Mouse (Mus musculus) liver, embryonic 15.5 days (tissue): ENCODE measurements at regions not wholly inside any gene's neighbourhood (a gene's known extent, or its start where the extent isn't known, plus 50 kb on each side); places are given as distances from the start of the nearest gene placed in this dataset.

Experiments used
- ATAC-seq: fragments of 200-750 bp; cut with Nextera tagmentation; 2 replicates; pipeline ENCODE4 v1.8.0; 2017; ENCODE audit warnings: moderate number of reproducible peaks, mild to moderate bottlenecking, moderate library complexity; ENCODE audit not compliant: insufficient read depth
- H3K27ac ChIP-seq: fragments of 300-500 bp; sonication (generic); replicated peaks from 2 replicates; pipeline ENCODE4 v1.5.1; 2015; ENCODE audit warnings: mild to moderate bottlenecking, inconsistent platforms
- H3K27me3 ChIP-seq: fragments of 300-500 bp; sonication (generic); 2 replicates; pipeline ENCODE4 v1.6.1; 2015; ENCODE audit warnings: mild to moderate bottlenecking, inconsistent platforms
- H3K36me3 ChIP-seq: fragments of 300-500 bp; sonication (generic); replicated peaks from 2 replicates; pipeline ENCODE4 v1.6.1; 2015; ENCODE audit warnings: moderate library complexity, mild to moderate bottlenecking, inconsistent platforms
- H3K4me1 ChIP-seq: fragments of 300-500 bp; sonication (generic); replicated peaks from 2 replicates; pipeline ENCODE4 v1.6.1; 2015; ENCODE audit warnings: inconsistent platforms
- H3K4me2 ChIP-seq: fragments of 300-500 bp; sonication (generic); 2 replicates; pipeline ENCODE4 v1.6.1; 2015; ENCODE audit warnings: moderate library complexity, mild to moderate bottlenecking, inconsistent platforms
- H3K4me3 ChIP-seq: fragments of 300-500 bp; sonication (generic); replicated peaks from 2 replicates; pipeline ENCODE4 v1.5.1; 2015; ENCODE audit warnings: mild to moderate bottlenecking, inconsistent platforms
- H3K9ac ChIP-seq: fragments of 300-500 bp; sonication (generic); 2 replicates; pipeline ENCODE4 v1.6.1; 2015; ENCODE audit warnings: moderate library complexity, mild to moderate bottlenecking, inconsistent platforms
- H3K9me3 ChIP-seq: fragments of 300-500 bp; sonication (generic); replicated peaks from 2 replicates; pipeline ENCODE4 v1.6.1; 2016; ENCODE audit warnings: inconsistent platforms
- WGBS: fragments of 180-500 bp; shearing (Covaris S2); methylation state at CpG from one replicate; pipeline ENCODE4 v1.1.7; 2015; ENCODE audit warnings: mixed read lengths; ENCODE audit not compliant: insufficient replicate concordance; 5-methylcytosine and 5-hydroxymethylcytosine counted together

- no peaks in the 10 kb centered on the region for H3K27me3 ChIP-seq
- H3K4me1 ChIP-seq, result no peaks in the 10 kb centered on the region
- H3K27ac ChIP-seq, result no peak overlapping the region
- 54% methylated on average over 8 of the region's 8 CpGs for WGBS
- no peaks in the 10 kb centered on the region for H3K36me3 ChIP-seq
- no peak for ATAC-seq
- no peak overlapping the region for H3K9ac ChIP-seq
- H3K9me3 ChIP-seq, result no peaks in the 10 kb centered on the region
- no peak overlapping the region for H3K4me3 ChIP-seq
- no peak overlapping the region for H3K4me2 ChIP-seq
These were observed 646.0 kb upstream of the 3110018I06Rik start for GRCm38 (mm10) chr12:106842396-106842795.

- ATAC-seq, result no peak
- Histone ChIP-seq H3K4me2 (no peak overlapping the region), H3K9me3 (no peaks in the 10 kb centered on the region), H3K27ac (no peak overlapping the region), H3K9ac (no peak overlapping the region), H3K36me3 (no peaks in the 10 kb centered on the region), H3K4me3 (no peak overlapping the region), H3K27me3 (no peaks in the 10 kb centered on the region), H3K4me1 (no peaks in the 10 kb centered on the region)
- WGBS, result 56% methylated on average over 4 of the region's 4 CpGs
These were observed 636.8 kb upstream of the 3110018I06Rik start for GRCm38 (mm10) chr12:106851666-106852065.

GRCm38 (mm10) chr12:106852736-106853135, 635.7 kb upstream of the 3110018I06Rik start:
- 58% methylated on average over 8 of the region's 8 CpGs for WGBS
- Histone ChIP-seq H3K4me2 (no peak overlapping the region), H3K4me1 (no peaks in the 10 kb centered on the region), H3K9ac (no peak overlapping the region), H3K27ac (no peak overlapping the region), H3K9me3 (no peaks in the 10 kb centered on the region), H3K4me3 (no peak overlapping the region), H3K27me3 (no peaks in the 10 kb centered on the region), H3K36me3 (no peaks in the 10 kb centered on the region)
- no peak for ATAC-seq

DNA sequence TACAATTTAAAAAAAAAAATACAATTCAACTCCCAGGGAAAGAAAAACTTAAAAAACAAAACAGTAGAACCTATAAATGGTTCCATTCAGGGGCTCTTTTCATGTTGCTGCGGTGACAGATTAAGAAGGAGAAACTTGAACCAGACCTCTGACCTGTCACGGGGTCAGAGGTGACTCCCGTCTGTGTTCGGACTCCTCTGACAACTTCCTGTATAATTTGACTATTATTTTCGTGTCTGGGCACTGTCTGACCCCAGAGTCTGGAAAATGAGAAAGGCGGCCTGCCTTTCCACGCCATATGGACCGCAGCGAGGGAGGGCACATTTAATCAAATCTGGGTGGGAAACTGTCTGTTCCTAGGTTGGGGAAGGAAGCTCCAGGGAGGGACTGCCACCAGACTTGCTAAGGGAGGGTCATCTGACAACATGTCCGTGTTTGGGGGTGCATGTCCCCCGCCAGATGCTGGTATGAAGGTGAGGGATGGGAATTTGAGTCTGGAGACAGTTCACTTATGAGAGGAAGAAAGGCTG, 634.7 kb upstream of the 3110018I06Rik start:
- Histone ChIP-seq H3K4me2 (no peak overlapping the region), H3K36me3 (no peaks in the 10 kb centered on the region), H3K4me1 (no peaks in the 10 kb centered on the region), H3K4me3 (no peak overlapping the region), H3K27me3 (no peaks in the 10 kb centered on the region), H3K9me3 (no peaks in the 10 kb centered on the region), H3K27ac (no peak overlapping the region), H3K9ac (no peak overlapping the region)
- no peak for ATAC-seq
- 53% methylated on average over 11 of the region's 11 CpGs for WGBS

DNA sequence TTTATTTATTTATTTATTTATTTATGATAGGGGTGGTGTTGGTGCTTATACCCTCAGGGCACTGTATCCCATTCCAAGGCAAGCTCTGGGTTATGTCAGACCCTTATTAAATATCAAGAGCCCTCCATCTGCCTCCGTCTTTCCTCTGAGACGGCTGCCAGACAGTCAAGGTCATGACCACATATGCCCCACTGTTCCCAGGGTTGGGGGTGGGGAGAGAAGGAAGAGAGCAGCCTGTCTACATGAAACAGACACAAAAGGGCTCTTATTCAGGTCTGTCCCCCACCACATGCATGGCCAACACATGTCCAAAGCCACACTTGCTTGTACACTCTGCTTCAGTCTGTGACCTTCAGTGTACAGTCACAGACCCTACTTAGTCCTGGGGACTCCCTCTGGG, 632.9 kb upstream of the 3110018I06Rik start:
- no peak overlapping the region for H3K4me2 ChIP-seq
- no peaks in the 10 kb centered on the region for H3K36me3 ChIP-seq
- no peaks in the 10 kb centered on the region for H3K4me1 ChIP-seq
- no peak for ATAC-seq
- H3K9ac ChIP-seq, result no peak overlapping the region
- no peaks in the 10 kb centered on the region for H3K27me3 ChIP-seq
- H3K9me3 ChIP-seq, result no peaks in the 10 kb centered on the region
- no peak overlapping the region for H3K27ac ChIP-seq
- WGBS, result 66% methylated on average over 2 of the region's 2 CpGs
- no peak overlapping the region for H3K4me3 ChIP-seq

DNA sequence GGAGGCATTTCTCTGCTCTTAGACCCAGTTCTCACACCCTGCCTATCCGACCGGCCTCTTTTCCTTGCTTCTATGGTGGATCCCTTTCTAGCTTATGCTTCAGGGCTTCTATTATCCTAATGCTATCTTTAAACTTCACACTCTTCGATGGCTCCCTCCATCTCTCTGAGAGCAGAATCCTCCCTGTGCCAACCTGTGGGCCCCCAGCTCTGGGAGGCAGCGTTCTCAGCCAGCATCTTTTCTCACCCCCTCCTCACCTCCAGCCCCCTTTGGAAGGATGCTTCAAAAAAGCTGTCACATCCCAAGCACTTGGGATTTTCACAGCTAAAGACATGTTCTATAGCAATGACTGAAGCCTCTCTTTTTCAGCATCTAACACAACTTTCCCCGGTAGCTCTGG, 626.8 kb upstream of the 3110018I06Rik start:
- Histone ChIP-seq H3K27me3 (no peaks in the 10 kb centered on the region), H3K4me3 (no peak overlapping the region), H3K27ac (no peak overlapping the region), H3K4me1 (no peaks in the 10 kb centered on the region), H3K4me2 (no peak overlapping the region), H3K36me3 (no peaks in the 10 kb centered on the region), H3K9me3 (no peaks in the 10 kb centered on the region), H3K9ac (no peak overlapping the region)
- WGBS, result 65% methylated on average over 5 of the region's 5 CpGs
- ATAC-seq, result no peak

- Histone ChIP-seq H3K4me3 (no peak overlapping the region), H3K9me3 (no peaks in the 10 kb centered on the region), H3K4me2 (no peak overlapping the region), H3K9ac (no peak overlapping the region), H3K36me3 (no peaks in the 10 kb centered on the region), H3K27ac (no peak overlapping the region), H3K27me3 (no peaks in the 10 kb centered on the region), H3K4me1 (no peaks in the 10 kb centered on the region)
- WGBS, result 75% methylated on average over 8 of the region's 8 CpGs
- ATAC-seq, result no peak
These were observed 624.4 kb upstream of the 3110018I06Rik start for GRCm38 (mm10) chr12:106864076-106864475.

GRCm38 (mm10) chr12:106868036-106868435, 620.4 kb upstream of the 3110018I06Rik start:
- 65% methylated on average over 6 of the region's 6 CpGs for WGBS

GRCm38 (mm10) chr12:106871481-106871880, 617.0 kb upstream of the 3110018I06Rik start:
- 49% methylated on average over 11 of the region's 11 CpGs for WGBS
- Histone ChIP-seq H3K27ac (no peak overlapping the region), H3K9me3 (no peaks in the 10 kb centered on the region), H3K4me3 (no peak overlapping the region), H3K27me3 (no peaks in the 10 kb centered on the region), H3K36me3 (no peaks in the 10 kb centered on the region), H3K4me1 (no peaks in the 10 kb centered on the region), H3K4me2 (no peak overlapping the region), H3K9ac (no peak overlapping the region)
- ATAC-seq, result no peak

More at GRCm38 (mm10) chr12:106868036-106868435, 620.4 kb upstream of the 3110018I06Rik start:
- Histone ChIP-seq H3K36me3 (no peaks in the 10 kb centered on the region), H3K4me1 (no peaks in the 10 kb centered on the region), H3K9ac (no peak overlapping the region), H3K4me3 (no peak overlapping the region), H3K9me3 (no peaks in the 10 kb centered on the region), H3K27ac (no peak overlapping the region), H3K27me3 (no peaks in the 10 kb centered on the region), H3K4me2 (no peak overlapping the region)
- ATAC-seq, result no peak

GRCm38 (mm10) chr12:106872966-106873730, 615.3 kb upstream of the 3110018I06Rik start:
- Histone ChIP-seq H3K9ac (no peak overlapping the region), H3K27ac (no peak overlapping the region), H3K27me3 (no peaks in the 10 kb centered on the region), H3K9me3 (no peaks in the 10 kb centered on the region), H3K4me2 (no peak overlapping the region), H3K4me1 (no peaks in the 10 kb centered on the region), H3K4me3 (no peak overlapping the region), H3K36me3 (no peaks in the 10 kb centered on the region)
- ATAC-seq, result no peak
- 61% methylated on average over 11 of the region's 11 CpGs for WGBS

GRCm38 (mm10) chr12:106890319-106890718, 598.1 kb upstream of the 3110018I06Rik start:
- no peak overlapping the region for H3K4me2 ChIP-seq
- no peaks in the 10 kb centered on the region; the same call in 1 of the 2 replicates for H3K9me3 ChIP-seq
- H3K27me3 ChIP-seq, result no peaks in the 10 kb centered on the region
- H3K27ac ChIP-seq, result no peak overlapping the region
- H3K9ac ChIP-seq, result no peak overlapping the region
- WGBS, result 61% methylated on average over 6 of the region's 6 CpGs
- H3K36me3 ChIP-seq, result no peaks in the 10 kb centered on the region
- ATAC-seq, result no peak
- no peaks in the 10 kb centered on the region for H3K4me1 ChIP-seq
- no peak overlapping the region for H3K4me3 ChIP-seq

- H3K4me1 ChIP-seq, result no peaks in the 10 kb centered on the region
- H3K36me3 ChIP-seq, result no peaks in the 10 kb centered on the region
- H3K4me3 ChIP-seq, result no peak overlapping the region
- ATAC-seq, result no peak
- WGBS, result 53% methylated on average over 1 of the region's 1 CpGs
- H3K9ac ChIP-seq, result no peak overlapping the region
- no peaks in the 10 kb centered on the region for H3K9me3 ChIP-seq
- H3K4me2 ChIP-seq, result no peak overlapping the region
- H3K27ac ChIP-seq, result no peak overlapping the region
- no peaks in the 10 kb centered on the region for H3K27me3 ChIP-seq
These were observed 594.4 kb upstream of the 3110018I06Rik start for GRCm38 (mm10) chr12:106894061-106894460.
